Mouse (Mus musculus): ENCODE results near the gene Adh7. TPM values are rescaled to one million over a fixed set of nuclear protein-coding genes. Genes with fewer than 3 reads are reported as not detected.

Gene Adh7
- polyA plus RNA-seq, 1 experiment from 2014 or later: 0.41 TPM

- no peak overlapping the region for H3K9ac ChIP-seq (replicated peaks; ENCODE audit: low read depth, low read length)
- H3K4me1 ChIP-seq (ENCODE audit: control insufficient read depth, insufficient read depth, low read length): peaks cover 6% of the 10 kb centered on the region; the same call in 1 of the 2 replicates
- H3K27me3 ChIP-seq (ENCODE audit: control insufficient read depth, insufficient read depth, low read length): no peaks in the 10 kb centered on the region
- no peak overlapping the region for H3K4me2 ChIP-seq (replicated peaks; ENCODE audit: low read depth, low read length)
- no peaks in the 10 kb centered on the region for H3K36me3 ChIP-seq (ENCODE audit: control insufficient read depth, insufficient read depth, low read length)
- 37% methylated on average over 11 of the region's 11 CpGs for WGBS
- no peak overlapping the region for H3K27ac ChIP-seq (ENCODE audit: low read length)
- no peak overlapping the region for H3K4me3 ChIP-seq (ENCODE audit: low read depth, low read length)
- ATAC-seq (ENCODE audit: insufficient number of reproducible peaks, insufficient read depth, low FRiP score, low read depth): no peak
- no peaks in the 10 kb centered on the region for H3K9me3 ChIP-seq (ENCODE audit: control insufficient read depth, low read depth, low read length)
These were observed 2.1 kb upstream of the Adh7 start for GRCm38 (mm10) chr3:138215395-138215989.

GRCm38 (mm10) chr3:138216091-138216490, 1.5 kb upstream of the Adh7 start:
- no peak overlapping the region for H3K27ac ChIP-seq (ENCODE audit: low read length)
- H3K9ac ChIP-seq (replicated peaks; ENCODE audit: low read depth, low read length): no peak overlapping the region
- H3K36me3 ChIP-seq (ENCODE audit: control insufficient read depth, insufficient read depth, low read length): no peaks in the 10 kb centered on the region
- no peak overlapping the region for H3K4me2 ChIP-seq (replicated peaks; ENCODE audit: low read depth, low read length)
- 69% methylated on average over 8 of the region's 8 CpGs for WGBS
- H3K4me1 ChIP-seq (ENCODE audit: control insufficient read depth, insufficient read depth, low read length): peaks cover 6% of the 10 kb centered on the region; the same call in 1 of the 2 replicates
- ATAC-seq (ENCODE audit: insufficient number of reproducible peaks, insufficient read depth, low FRiP score, low read depth): no peak
- H3K9me3 ChIP-seq (ENCODE audit: control insufficient read depth, low read depth, low read length): no peaks in the 10 kb centered on the region
- H3K27me3 ChIP-seq (ENCODE audit: control insufficient read depth, insufficient read depth, low read length): no peaks in the 10 kb centered on the region
- H3K4me3 ChIP-seq (ENCODE audit: low read depth, low read length): no peak overlapping the region

- 86% methylated on average over 11 of the region's 11 CpGs for WGBS
- no peak overlapping the region for H3K27ac ChIP-seq (ENCODE audit: low read length)
- no peaks in the 10 kb centered on the region for H3K4me1 ChIP-seq (ENCODE audit: control insufficient read depth, insufficient read depth, low read length)
- H3K36me3 ChIP-seq (ENCODE audit: control insufficient read depth, insufficient read depth, low read length): no peaks in the 10 kb centered on the region
- no peak overlapping the region for H3K4me2 ChIP-seq (replicated peaks; ENCODE audit: low read depth, low read length)
- H3K4me3 ChIP-seq (ENCODE audit: low read depth, low read length): no peak overlapping the region
- H3K27me3 ChIP-seq (ENCODE audit: control insufficient read depth, insufficient read depth, low read length): no peaks in the 10 kb centered on the region
- H3K9ac ChIP-seq (replicated peaks; ENCODE audit: low read depth, low read length): no peak overlapping the region
- H3K9me3 ChIP-seq (ENCODE audit: control insufficient read depth, low read depth, low read length): no peaks in the 10 kb centered on the region
- ATAC-seq (ENCODE audit: insufficient number of reproducible peaks, insufficient read depth, low FRiP score, low read depth): no peak
These were observed 3.6 kb downstream of the Adh7 start for GRCm38 (mm10) chr3:138221116-138221515.

- Histone ChIP-seq H3K4me1 (ENCODE audit: control insufficient read depth, insufficient read depth, low read length) (no peaks in the 10 kb centered on the region), H3K27me3 (ENCODE audit: control insufficient read depth, insufficient read depth, low read length) (no peaks in the 10 kb centered on the region), H3K36me3 (ENCODE audit: control insufficient read depth, insufficient read depth, low read length) (no peaks in the 10 kb centered on the region), H3K4me3 (ENCODE audit: low read depth, low read length) (no peak overlapping the region), H3K9me3 (ENCODE audit: control insufficient read depth, low read depth, low read length) (no peaks in the 10 kb centered on the region), H3K27ac (ENCODE audit: low read length) (no peak overlapping the region), H3K9ac (replicated peaks; ENCODE audit: low read depth, low read length) (no peak overlapping the region), H3K4me2 (replicated peaks; ENCODE audit: low read depth, low read length) (no peak overlapping the region)
- no peak for ATAC-seq (ENCODE audit: insufficient number of reproducible peaks, insufficient read depth, low FRiP score, low read depth)
- WGBS: 70% methylated on average over 4 of the region's 4 CpGs
These were observed 5.0 kb downstream of the Adh7 start for GRCm38 (mm10) chr3:138222511-138222910.

- Histone ChIP-seq H3K27ac (ENCODE audit: low read length) (no peak overlapping the region), H3K4me2 (replicated peaks; ENCODE audit: low read depth, low read length) (no peak overlapping the region), H3K4me3 (ENCODE audit: low read depth, low read length) (no peak overlapping the region), H3K27me3 (ENCODE audit: control insufficient read depth, insufficient read depth, low read length) (no peaks in the 10 kb centered on the region), H3K36me3 (ENCODE audit: control insufficient read depth, insufficient read depth, low read length) (no peaks in the 10 kb centered on the region), H3K9ac (replicated peaks; ENCODE audit: low read depth, low read length) (no peak overlapping the region), H3K9me3 (ENCODE audit: control insufficient read depth, low read depth, low read length) (no peaks in the 10 kb centered on the region), H3K4me1 (ENCODE audit: control insufficient read depth, insufficient read depth, low read length) (no peaks in the 10 kb centered on the region)
- 53% methylated on average over 5 of the region's 5 CpGs for WGBS
- ATAC-seq (ENCODE audit: insufficient number of reproducible peaks, insufficient read depth, low FRiP score, low read depth): peak; percentile 65; the same call in 1 of the 2 replicates
These were observed 5.4 kb downstream of the Adh7 start for GRCm38 (mm10) chr3:138222952-138223351.

GRCm38 (mm10) chr3:138224363-138224954, 6.9 kb downstream of the Adh7 start:
- no peak for ATAC-seq (ENCODE audit: insufficient number of reproducible peaks, insufficient read depth, low FRiP score, low read depth)
- Histone ChIP-seq H3K4me2 (replicated peaks; ENCODE audit: low read depth, low read length) (no peak overlapping the region), H3K27me3 (ENCODE audit: control insufficient read depth, insufficient read depth, low read length) (no peaks in the 10 kb centered on the region), H3K4me3 (ENCODE audit: low read depth, low read length) (no peak overlapping the region), H3K9ac (replicated peaks; ENCODE audit: low read depth, low read length) (no peak overlapping the region), H3K4me1 (ENCODE audit: control insufficient read depth, insufficient read depth, low read length) (no peaks in the 10 kb centered on the region), H3K9me3 (ENCODE audit: control insufficient read depth, low read depth, low read length) (no peaks in the 10 kb centered on the region), H3K36me3 (ENCODE audit: control insufficient read depth, insufficient read depth, low read length) (no peaks in the 10 kb centered on the region), H3K27ac (ENCODE audit: low read length) (no peak overlapping the region)
- 80% methylated on average over 13 of the region's 13 CpGs for WGBS

GRCm38 (mm10) chr3:138225331-138225730, 7.8 kb downstream of the Adh7 start:
- Histone ChIP-seq H3K36me3 (ENCODE audit: control insufficient read depth, insufficient read depth, low read length) (no peaks in the 10 kb centered on the region), H3K4me2 (replicated peaks; ENCODE audit: low read depth, low read length) (no peak overlapping the region), H3K4me1 (ENCODE audit: control insufficient read depth, insufficient read depth, low read length) (no peaks in the 10 kb centered on the region), H3K9ac (replicated peaks; ENCODE audit: low read depth, low read length) (no peak overlapping the region), H3K4me3 (ENCODE audit: low read depth, low read length) (no peak overlapping the region), H3K27ac (ENCODE audit: low read length) (no peak overlapping the region), H3K9me3 (ENCODE audit: control insufficient read depth, low read depth, low read length) (no peaks in the 10 kb centered on the region), H3K27me3 (ENCODE audit: control insufficient read depth, insufficient read depth, low read length) (no peaks in the 10 kb centered on the region)
- 69% methylated on average over 6 of the region's 7 CpGs for WGBS
- ATAC-seq (ENCODE audit: insufficient number of reproducible peaks, insufficient read depth, low FRiP score, low read depth): no peak

- H3K9ac ChIP-seq (replicated peaks; ENCODE audit: low read depth, low read length): no peak overlapping the region
- no peaks in the 10 kb centered on the region for H3K4me1 ChIP-seq (ENCODE audit: control insufficient read depth, insufficient read depth, low read length)
- no peak overlapping the region for H3K4me3 ChIP-seq (ENCODE audit: low read depth, low read length)
- ATAC-seq (ENCODE audit: insufficient number of reproducible peaks, insufficient read depth, low FRiP score, low read depth): peak; percentile 47; the same call in 1 of the 2 replicates
- WGBS: 61% methylated on average over 7 of the region's 7 CpGs
- no peak overlapping the region for H3K27ac ChIP-seq (ENCODE audit: low read length)
- no peaks in the 10 kb centered on the region for H3K27me3 ChIP-seq (ENCODE audit: control insufficient read depth, insufficient read depth, low read length)
- no peak overlapping the region for H3K4me2 ChIP-seq (replicated peaks; ENCODE audit: low read depth, low read length)
- no peaks in the 10 kb centered on the region for H3K36me3 ChIP-seq (ENCODE audit: control insufficient read depth, insufficient read depth, low read length)
- H3K9me3 ChIP-seq (ENCODE audit: control insufficient read depth, low read depth, low read length): no peaks in the 10 kb centered on the region
These were observed 8.3 kb downstream of the Adh7 start for GRCm38 (mm10) chr3:138225853-138226252.

GRCm38 (mm10) chr3:138226476-138226875, 8.9 kb downstream of the Adh7 start:
- no peak for ATAC-seq (ENCODE audit: insufficient number of reproducible peaks, insufficient read depth, low FRiP score, low read depth)
- Histone ChIP-seq H3K27me3 (ENCODE audit: control insufficient read depth, insufficient read depth, low read length) (no peaks in the 10 kb centered on the region), H3K36me3 (ENCODE audit: control insufficient read depth, insufficient read depth, low read length) (no peaks in the 10 kb centered on the region), H3K9ac (replicated peaks; ENCODE audit: low read depth, low read length) (no peak overlapping the region), H3K4me1 (ENCODE audit: control insufficient read depth, insufficient read depth, low read length) (no peaks in the 10 kb centered on the region), H3K27ac (ENCODE audit: low read length) (no peak overlapping the region), H3K9me3 (ENCODE audit: control insufficient read depth, low read depth, low read length) (no peaks in the 10 kb centered on the region), H3K4me3 (ENCODE audit: low read depth, low read length) (no peak overlapping the region), H3K4me2 (replicated peaks; ENCODE audit: low read depth, low read length) (no peak overlapping the region)
- WGBS: 92% methylated on average over 6 of the region's 6 CpGs
